Mouse (Mus musculus): ENCODE results near the gene Hba-a1. TPM values are rescaled to one million over a fixed set of nuclear protein-coding genes. Genes with fewer than 3 reads are reported as not detected.
"Not testable (repeated sequence)": the region's sequence is repeated elsewhere in the genome, so short reads cannot be mapped to it uniquely, and the experiment has no call there.

The Hba-a1 gene
- polyA plus RNA-seq, 1 experiment = not detected

DNA sequence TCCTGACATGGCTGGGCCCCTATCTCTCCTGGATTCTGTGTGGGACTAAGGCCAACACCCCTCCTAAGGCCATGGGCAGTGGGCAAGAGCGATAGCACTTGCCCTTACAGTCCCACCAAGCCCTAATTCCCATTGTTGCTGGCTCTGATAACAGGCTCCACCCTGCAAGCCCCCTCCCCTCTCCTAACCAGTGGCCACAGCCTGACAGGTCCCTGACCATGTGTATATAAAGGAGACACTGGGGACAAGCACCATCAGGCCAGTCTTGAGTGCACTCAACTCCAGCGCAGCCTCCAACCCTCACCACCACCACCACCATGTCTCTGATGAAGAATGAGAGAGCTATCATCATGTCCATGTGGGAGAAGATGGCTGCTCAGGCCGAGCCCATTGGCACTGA lies 7.0 kb upstream of the Hba-a1 start, which contains the start of gene Hba-x:
Gene Hba-x, plus strand, starts transcription at position 54 of the 400 bp plus-strand sequence.
- TF ChIP-seq POLR2A (IDR thresholded peaks at IDR 0.05; ENCODE audit: low read depth, low read length) (no peak), CTCF (IDR thresholded peaks at IDR 0.05; ENCODE audit: borderline replicate concordance, insufficient read depth, low read length) (no peak)
- H3K4me3 ChIP-seq (ENCODE audit: insufficient read depth, low read length) = no peak within 1 kb of the TSS
- no peaks in the 10 kb centered on the region for H3K4me1 ChIP-seq (ENCODE audit: control insufficient read depth, insufficient read depth, low read length)
- no peak within 1 kb of the TSS for H3K27ac ChIP-seq (ENCODE audit: insufficient read depth, low read length)

DNA sequence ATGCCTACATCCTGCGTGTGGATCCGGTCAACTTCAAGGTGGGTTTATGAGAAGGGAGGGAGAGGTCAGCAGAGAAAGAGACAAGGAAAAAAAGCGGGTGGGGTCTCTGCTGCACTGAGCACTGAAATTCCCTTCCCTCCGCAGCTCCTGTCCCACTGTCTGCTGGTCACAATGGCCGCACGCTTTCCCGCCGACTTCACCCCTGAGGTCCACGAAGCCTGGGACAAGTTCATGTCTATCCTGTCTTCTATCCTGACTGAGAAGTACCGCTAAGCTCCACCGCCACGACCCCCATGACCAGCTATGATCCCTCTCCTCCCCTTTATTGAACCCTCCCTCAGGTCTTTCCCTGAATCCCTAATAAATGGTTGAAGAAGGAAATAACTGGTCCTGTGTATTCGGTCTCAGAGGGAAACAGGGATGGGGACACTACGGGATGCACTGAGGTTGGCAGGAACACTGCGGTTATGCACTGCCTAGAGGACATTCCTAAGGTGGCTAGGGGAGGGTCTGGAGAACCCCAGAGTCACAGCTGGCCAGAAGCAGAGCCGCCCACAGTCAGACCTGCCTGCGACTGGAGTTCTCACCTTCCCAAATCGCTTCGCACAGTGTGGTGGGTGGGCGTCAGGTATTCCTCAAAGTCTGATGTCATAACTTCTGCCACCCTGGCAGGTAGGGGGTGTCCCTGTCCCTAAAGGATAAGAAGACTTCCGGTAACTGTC lies 5.4 kb upstream of the Hba-a1 start:
- Histone ChIP-seq H3K27ac (ENCODE audit: insufficient read depth, low read length) (no peak overlapping the region), H3K4me3 (ENCODE audit: insufficient read depth, low read length) (no peak overlapping the region), H3K4me1 (ENCODE audit: control insufficient read depth, insufficient read depth, low read length) (no peaks in the 10 kb centered on the region)
- TF ChIP-seq CTCF (IDR thresholded peaks at IDR 0.05; ENCODE audit: borderline replicate concordance, insufficient read depth, low read length) (no peak), POLR2A (IDR thresholded peaks at IDR 0.05; ENCODE audit: low read depth, low read length) (no peak)

DNA sequence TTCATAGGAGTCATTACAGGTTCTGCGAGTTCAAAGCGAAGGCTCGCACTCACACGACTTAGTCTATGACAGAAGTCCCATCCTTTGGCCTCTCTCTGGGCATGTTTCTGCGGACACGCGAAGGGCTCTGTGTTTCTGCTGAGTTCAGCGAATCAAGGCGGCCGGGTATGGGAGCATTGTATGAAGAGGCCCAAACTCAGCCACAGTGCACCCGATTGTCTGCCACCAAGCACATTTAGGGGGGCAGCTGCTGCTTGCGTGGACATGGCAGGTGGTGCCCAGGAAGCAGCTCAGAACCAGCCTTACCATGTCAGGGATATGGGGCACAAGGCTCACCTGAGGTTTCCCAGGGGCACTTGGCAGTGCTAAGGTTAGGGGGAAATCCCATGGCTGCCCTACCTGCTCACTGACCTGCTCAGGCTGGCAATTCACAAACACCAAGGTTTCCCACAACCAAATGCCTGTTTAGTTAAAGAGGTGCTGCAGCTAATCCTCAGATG lies 4.8 kb upstream of the Hba-a1 start:
- TF ChIP-seq CTCF (IDR thresholded peaks at IDR 0.05; ENCODE audit: borderline replicate concordance, insufficient read depth, low read length) (no peak), POLR2A (IDR thresholded peaks at IDR 0.05; ENCODE audit: low read depth, low read length) (no peak)
- Histone ChIP-seq H3K4me3 (ENCODE audit: insufficient read depth, low read length) (no peak overlapping the region), H3K27ac (ENCODE audit: insufficient read depth, low read length) (no peak overlapping the region), H3K4me1 (ENCODE audit: control insufficient read depth, insufficient read depth, low read length) (no peaks in the 10 kb centered on the region)

DNA sequence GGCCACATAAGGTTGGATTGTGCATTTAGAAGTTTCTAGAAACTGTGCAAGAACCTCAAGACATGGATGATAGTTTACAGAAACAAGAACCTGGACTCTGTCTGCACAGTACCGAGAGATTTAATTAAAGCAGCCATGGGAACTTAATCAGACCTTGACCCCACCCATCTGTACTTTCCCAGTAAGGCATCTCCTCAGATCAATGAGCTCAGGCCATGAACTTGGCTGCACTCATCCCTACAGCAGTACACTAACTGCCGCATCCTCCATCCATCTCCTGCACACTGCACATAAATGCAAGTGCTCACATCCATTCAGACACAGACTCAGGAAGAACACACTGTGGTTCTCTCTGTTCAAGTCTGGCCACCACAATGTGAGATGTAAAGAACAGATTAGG lies 2.7 kb upstream of the Hba-a1 start:
- H3K4me1 ChIP-seq (ENCODE audit: control insufficient read depth, insufficient read depth, low read length) = no peaks in the 10 kb centered on the region
- TF ChIP-seq CTCF (IDR thresholded peaks at IDR 0.05; ENCODE audit: borderline replicate concordance, insufficient read depth, low read length) (no peak), POLR2A (IDR thresholded peaks at IDR 0.05; ENCODE audit: low read depth, low read length) (no peak)
- no peak overlapping the region for H3K27ac ChIP-seq (ENCODE audit: insufficient read depth, low read length)
- H3K4me3 ChIP-seq (ENCODE audit: insufficient read depth, low read length) = no peak overlapping the region

DNA sequence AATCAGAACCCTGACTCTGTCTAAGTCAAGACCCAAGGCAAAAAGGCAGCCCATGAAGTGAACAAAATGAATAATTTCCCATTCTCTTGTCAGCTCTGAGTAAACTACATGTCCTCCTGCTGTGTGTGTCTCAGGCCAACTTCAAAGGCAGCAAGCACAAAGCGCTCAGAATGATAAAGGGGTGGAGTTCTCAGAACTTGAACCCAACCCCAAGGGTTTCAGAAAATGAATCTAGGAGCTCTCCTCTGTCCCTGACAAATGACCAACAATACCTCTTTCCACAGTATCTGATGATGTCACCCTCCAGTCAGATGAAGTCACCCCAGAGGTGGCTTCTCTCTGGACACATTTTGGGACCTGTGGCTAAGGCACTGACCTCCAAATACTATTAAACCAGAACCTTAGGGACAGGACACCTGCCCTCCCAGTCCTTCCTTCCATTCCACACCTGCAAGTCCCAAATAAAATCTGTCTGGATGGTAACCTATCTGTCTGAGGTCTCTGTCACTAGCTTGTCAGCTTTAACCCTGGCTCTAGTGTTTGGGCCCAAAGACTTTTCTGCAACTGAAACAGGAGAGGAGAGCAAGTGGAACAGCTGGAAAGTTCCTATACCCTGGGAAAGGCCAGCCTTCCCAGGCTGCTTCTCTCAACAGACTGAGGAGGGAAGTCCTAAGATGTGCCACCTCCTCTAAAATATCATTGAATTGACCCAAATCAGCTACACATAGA lies 1.7 kb upstream of the Hba-a1 start:
- Histone ChIP-seq H3K27ac (ENCODE audit: insufficient read depth, low read length) (no peak overlapping the region), H3K4me3 (ENCODE audit: insufficient read depth, low read length) (no peak overlapping the region), H3K4me1 (ENCODE audit: control insufficient read depth, insufficient read depth, low read length) (no peaks in the 10 kb centered on the region)
- TF ChIP-seq CTCF (IDR thresholded peaks at IDR 0.05; ENCODE audit: borderline replicate concordance, insufficient read depth, low read length) (no peak), POLR2A (IDR thresholded peaks at IDR 0.05; ENCODE audit: low read depth, low read length) (no peak)

DNA sequence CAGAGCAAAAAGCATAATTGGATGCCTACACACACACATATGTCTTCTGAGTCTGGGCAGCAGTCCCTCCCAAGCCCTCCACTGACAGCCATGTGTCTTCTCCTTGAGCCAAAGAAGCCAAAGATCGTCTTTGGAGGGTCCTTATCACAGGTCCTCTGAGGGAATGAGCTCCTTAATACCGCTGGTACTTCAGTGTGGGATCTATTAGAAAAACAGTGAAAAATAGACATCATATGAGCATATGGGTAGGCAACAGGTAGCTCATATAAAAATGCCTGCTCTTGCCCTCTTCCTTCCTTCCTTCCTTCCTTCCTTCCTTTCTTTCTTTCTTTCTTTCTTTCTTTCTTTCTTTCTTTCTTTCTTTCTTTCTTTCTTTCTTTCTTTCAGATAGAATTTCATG lies 1.3 kb downstream of the Hba-a1 start:
- H3K4me3 ChIP-seq (ENCODE audit: insufficient read depth, low read length); H3K27ac ChIP-seq (ENCODE audit: insufficient read depth, low read length); H3K4me1 ChIP-seq (ENCODE audit: control insufficient read depth, insufficient read depth, low read length): not testable (repeated sequence)

DNA sequence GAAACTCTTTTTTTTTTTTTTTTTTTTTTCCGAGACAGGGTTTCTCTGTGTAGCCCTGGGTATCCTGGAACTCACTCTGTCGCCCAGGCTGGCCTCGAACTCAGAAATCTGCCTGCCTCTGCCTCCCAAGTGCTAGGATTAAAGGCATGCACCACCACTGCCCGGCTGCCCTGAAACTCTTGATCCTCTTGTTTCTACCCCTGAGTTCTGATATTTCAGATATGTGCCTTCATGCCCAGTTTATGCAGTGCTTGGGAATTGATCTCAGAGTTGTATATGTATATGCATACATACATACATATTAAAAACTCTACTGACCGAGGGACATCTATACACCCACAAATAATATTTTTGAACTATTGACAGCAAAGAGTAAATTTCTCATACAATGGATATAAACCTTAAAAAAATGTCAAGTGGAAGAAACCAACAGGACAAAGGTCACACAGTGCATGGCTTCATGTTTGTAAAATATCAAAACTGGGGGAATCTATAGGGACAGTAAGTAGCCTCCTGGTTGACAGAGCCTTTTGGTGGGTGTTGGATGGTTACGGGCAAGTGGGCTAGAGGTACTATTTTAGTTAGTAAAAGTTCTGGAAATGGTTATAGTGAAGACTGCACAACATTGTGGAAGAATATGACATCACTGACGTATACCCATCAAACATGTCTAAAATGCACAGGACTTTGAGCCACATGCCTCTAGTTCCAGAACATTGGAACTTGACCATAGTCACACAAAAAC lies 1.9 kb downstream of the Hba-a1 start:
- TF ChIP-seq CTCF (IDR thresholded peaks at IDR 0.05; ENCODE audit: borderline replicate concordance, insufficient read depth, low read length) = no peak
- TF ChIP-seq POLR2A (IDR thresholded peaks at IDR 0.05; ENCODE audit: low read depth, low read length) = no peak
- Histone ChIP-seq H3K4me3 (ENCODE audit: insufficient read depth, low read length) (no peak overlapping the region), H3K27ac (ENCODE audit: insufficient read depth, low read length) (no peak overlapping the region), H3K4me1 (ENCODE audit: control insufficient read depth, insufficient read depth, low read length) (no peaks in the 10 kb centered on the region)

DNA sequence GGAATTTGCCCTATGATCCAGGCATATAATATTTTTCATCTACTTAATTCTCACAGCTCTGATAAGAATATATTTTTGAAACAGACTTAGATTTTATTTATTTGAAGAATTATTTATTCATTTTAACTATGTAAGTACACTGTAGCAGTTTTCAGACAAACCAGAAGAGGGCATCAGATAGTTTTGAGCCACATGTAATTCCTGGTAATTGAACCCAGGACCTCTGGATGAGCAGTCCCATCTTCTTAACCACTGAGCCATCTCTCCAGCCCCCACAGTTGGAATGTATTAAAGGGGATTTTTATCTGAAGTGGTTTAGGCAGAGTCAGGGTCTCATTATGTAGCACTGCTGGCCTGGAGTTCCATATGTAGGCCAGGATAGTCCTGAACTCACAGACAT lies 2.6 kb downstream of the Hba-a1 start:
- H3K27ac ChIP-seq (ENCODE audit: insufficient read depth, low read length); H3K4me3 ChIP-seq (ENCODE audit: insufficient read depth, low read length); H3K4me1 ChIP-seq (ENCODE audit: control insufficient read depth, insufficient read depth, low read length): not testable (repeated sequence)

DNA sequence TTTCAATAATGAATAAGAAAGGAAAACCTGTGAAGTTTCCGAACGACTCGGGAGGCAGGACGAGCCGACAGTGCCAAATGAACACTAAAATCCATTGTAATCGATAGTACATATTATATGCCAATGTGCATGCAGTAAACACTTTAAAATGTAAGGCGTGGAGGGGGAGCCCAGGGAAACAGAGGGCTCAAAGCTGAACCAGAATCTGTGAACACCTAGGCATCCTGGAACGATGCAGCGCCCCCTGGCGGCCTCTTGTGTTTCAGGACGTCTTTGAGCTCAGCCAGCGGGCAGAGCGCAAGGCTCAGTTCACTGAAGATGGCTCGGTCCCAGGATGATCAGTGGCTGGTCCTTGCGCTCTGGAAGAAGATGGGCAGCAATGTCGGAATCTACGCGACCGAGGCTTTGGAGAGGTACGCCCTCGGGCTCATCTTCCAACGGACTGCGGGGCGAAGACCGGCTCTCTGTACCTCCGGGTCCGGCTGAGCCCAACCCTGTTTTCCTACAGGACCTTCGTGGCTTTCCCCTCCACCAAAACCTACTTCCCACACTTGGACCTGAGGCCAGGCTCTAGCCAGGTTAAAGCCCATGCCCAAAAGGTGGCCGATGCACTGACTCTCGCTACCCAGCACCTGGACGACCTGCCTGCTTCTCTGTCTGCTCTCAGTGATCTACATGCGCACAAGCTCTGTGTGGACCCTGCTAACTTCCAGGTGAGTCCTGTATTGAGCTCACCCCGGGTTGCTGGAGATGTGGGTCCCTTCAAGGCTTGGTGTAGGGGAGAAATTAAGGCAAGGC lies 3.6 kb downstream of the Hba-a1 start, which contains the start of gene Hbq1b:
Gene Hbq1b, plus strand, starts transcription at position 271 of the 798 bp plus-strand sequence.
- not testable (repeated sequence) for H3K4me3 ChIP-seq (ENCODE audit: insufficient read depth, low read length); H3K27ac ChIP-seq (ENCODE audit: insufficient read depth, low read length); H3K4me1 ChIP-seq (ENCODE audit: control insufficient read depth, insufficient read depth, low read length)
